Mouse (Mus musculus) lung, embryonic 15.5 days (tissue): ENCODE measurements around the gene Tial1. TPM values are rescaled to one million over a fixed set of nuclear protein-coding genes. Genes with fewer than 3 reads are reported as not detected.

ENCODE experiments used
- ATAC-seq: fragments of 200-750 bp; cut with Nextera tagmentation; 2 replicates; pipeline ENCODE4 v1.8.0; 2017; ENCODE audit warnings: moderate number of reproducible peaks, borderline replicate concordance; ENCODE audit not compliant: low FRiP score, low TSS enrichment; ENCODE audit errors: extremely low read depth
- H3K27ac ChIP-seq: fragments of 300-500 bp; sonication (generic); 2 replicates; pipeline ENCODE4 v1.5.1; 2015; ENCODE audit warnings: moderate library complexity, mild to moderate bottlenecking, inconsistent platforms
- H3K27me3 ChIP-seq: fragments of 300-500 bp; sonication (generic); 2 replicates; pipeline ENCODE4 v1.6.1; 2015; ENCODE audit warnings: inconsistent platforms
- H3K36me3 ChIP-seq: fragments of 300-500 bp; sonication (generic); 2 replicates; pipeline ENCODE4 v1.6.1; 2015; ENCODE audit warnings: inconsistent platforms
- H3K4me1 ChIP-seq: fragments of 300-500 bp; sonication (generic); 2 replicates; pipeline ENCODE4 v1.6.1; 2015; ENCODE audit warnings: inconsistent platforms
- H3K4me2 ChIP-seq: fragments of 300-500 bp; sonication (generic); 2 replicates; pipeline ENCODE4 v1.6.1; 2015; ENCODE audit warnings: inconsistent platforms, mild to moderate bottlenecking, moderate library complexity
- H3K4me3 ChIP-seq: fragments of 300-500 bp; sonication (generic); 2 replicates; pipeline ENCODE4 v1.5.1; 2015; ENCODE audit warnings: mild to moderate bottlenecking, inconsistent platforms
- H3K9ac ChIP-seq: fragments of 300-500 bp; sonication (generic); 2 replicates; pipeline ENCODE4 v1.6.1; 2015; ENCODE audit warnings: inconsistent platforms
- H3K9me3 ChIP-seq: fragments of 300-500 bp; sonication (generic); 2 replicates; pipeline ENCODE4 v1.6.1; 2016; ENCODE audit warnings: inconsistent platforms
- WGBS: fragments of 180-500 bp; shearing (Covaris S2); methylation state at CpG from one replicate; pipeline ENCODE4 v1.1.7; 2015; 5-methylcytosine and 5-hydroxymethylcytosine counted together
- polyA plus RNA-seq: library from polyadenylated mRNA; unstranded; fragments of >200 nt; fragmentation: Nextera tagmentation; extraction: Ambion mirVana; gene quantifications from 2 replicates; pipeline ENCODE4 v1.2.1, GENCODE M21; 2015

Gene Tial1
- polyA plus RNA-seq, 1 experiment from 2014 or later, result 26.2 TPM

DNA sequence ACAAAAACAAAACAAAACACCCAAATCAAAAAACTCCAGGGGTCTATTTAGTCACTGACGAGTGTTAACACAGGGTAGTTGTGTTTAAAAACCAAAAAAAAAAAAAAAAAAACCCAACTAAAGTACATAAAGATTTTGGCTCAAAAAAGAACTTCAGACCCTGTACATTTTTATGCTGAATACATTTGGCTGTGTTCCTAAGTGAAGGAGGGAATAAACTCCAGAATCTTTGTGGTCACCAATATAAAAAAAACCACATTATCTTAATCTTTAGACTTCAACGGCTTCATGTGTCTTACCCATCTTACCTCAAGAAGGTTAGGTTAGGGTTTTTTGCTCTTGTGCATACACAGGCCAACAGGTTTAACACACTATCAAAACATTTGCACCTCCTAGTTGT is 20.9 kb downstream of the Tial1 start:
- H3K4me1 ChIP-seq, result no peaks in the 10 kb centered on the region
- no peak overlapping the region for H3K27ac ChIP-seq
- no peak overlapping the region for H3K4me2 ChIP-seq
- H3K27me3 ChIP-seq, result no peaks in the 10 kb centered on the region
- ATAC-seq, result no peak
- no peak overlapping the region for H3K9ac ChIP-seq
- no peak overlapping the region for H3K4me3 ChIP-seq
- H3K9me3 ChIP-seq, result no peaks in the 10 kb centered on the region
- WGBS, result 75% methylated on average over 2 of the region's 2 CpGs
- H3K36me3 ChIP-seq, result peaks cover 45% of the 10 kb centered on the region

DNA sequence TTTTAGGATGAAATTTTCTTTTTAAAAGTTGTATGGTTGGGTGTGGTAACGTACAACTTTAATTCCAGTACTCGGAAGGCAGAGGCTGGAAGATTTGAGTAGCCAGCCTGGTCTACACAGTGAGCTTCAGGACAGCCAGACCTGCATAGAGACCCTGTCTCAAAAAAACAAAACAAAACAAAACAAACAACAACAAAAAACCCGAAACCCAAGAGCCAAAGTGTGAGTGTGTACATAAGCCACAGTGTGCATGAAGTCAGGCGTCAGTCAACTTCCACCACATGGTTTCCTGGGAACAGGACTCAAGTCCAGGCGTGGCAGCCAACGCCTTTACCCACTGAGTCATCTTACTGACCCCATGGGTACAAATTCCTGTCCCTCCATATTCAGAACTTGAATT is 22.3 kb downstream of the Tial1 start:
- Histone ChIP-seq H3K9me3 (no peaks in the 10 kb centered on the region), H3K27me3 (no peaks in the 10 kb centered on the region), H3K4me1 (no peaks in the 10 kb centered on the region), H3K36me3 (peaks cover 32% of the 10 kb centered on the region), H3K4me3 (no peak overlapping the region), H3K9ac (no peak overlapping the region), H3K4me2 (no peak overlapping the region), H3K27ac (no peak overlapping the region)
- no peak for ATAC-seq
- WGBS, result 87% methylated on average over 6 of the region's 6 CpGs

DNA sequence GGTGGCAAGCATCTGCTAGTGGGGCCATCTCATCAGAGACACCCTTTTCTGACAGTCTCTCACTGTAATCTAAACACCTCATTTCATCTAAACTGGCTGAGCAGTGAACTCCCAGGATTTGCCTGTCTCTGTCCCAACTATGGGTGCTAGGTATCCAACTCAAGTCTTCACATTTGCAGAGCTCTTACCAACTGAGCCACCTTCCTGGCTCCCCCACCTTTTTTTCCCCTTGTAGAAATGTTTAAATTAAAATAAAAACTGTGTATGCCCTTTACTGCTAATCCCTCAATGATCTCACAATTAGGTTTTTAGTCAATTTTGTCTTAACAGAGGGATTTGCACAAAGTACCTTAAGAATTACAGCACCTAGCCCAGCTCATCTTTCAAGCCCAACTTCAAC is 23.4 kb downstream of the Tial1 start:
- Histone ChIP-seq H3K4me1 (no peaks in the 10 kb centered on the region), H3K9ac (no peak overlapping the region), H3K4me2 (no peak overlapping the region), H3K9me3 (no peaks in the 10 kb centered on the region), H3K4me3 (no peak overlapping the region), H3K27me3 (no peaks in the 10 kb centered on the region), H3K36me3 (peaks cover 22% of the 10 kb centered on the region), H3K27ac (no peak overlapping the region)
- ATAC-seq, result no peak

DNA sequence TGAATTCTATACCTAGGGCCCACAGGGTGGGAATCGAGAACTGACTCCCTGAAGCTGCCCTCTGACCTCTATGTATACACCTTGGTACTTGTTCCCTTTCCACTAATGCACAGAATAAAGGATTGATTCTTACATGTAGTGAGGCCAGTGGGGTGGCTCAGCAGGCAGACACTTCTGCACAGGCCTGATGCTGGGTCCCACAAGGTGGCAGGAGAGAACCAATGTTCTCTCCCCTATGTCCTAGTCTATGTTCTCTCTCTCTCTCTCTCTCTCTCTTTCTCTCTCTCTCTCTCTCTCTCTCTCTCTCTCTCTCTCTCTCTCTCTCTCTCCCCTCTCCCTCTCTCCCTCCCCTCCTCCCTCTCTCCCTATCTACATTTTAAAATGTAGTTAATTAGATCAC is 28.3 kb downstream of the Tial1 start:
- no peak for ATAC-seq
- 24% methylated on average over 1 of the region's 1 CpGs for WGBS
- Histone ChIP-seq H3K9me3 (no peaks in the 10 kb centered on the region), H3K36me3 (no peaks in the 10 kb centered on the region), H3K27ac (no peak overlapping the region), H3K9ac (no peak overlapping the region), H3K27me3 (no peaks in the 10 kb centered on the region), H3K4me3 (no peak overlapping the region), H3K4me1 (no peaks in the 10 kb centered on the region), H3K4me2 (no peak overlapping the region)

DNA sequence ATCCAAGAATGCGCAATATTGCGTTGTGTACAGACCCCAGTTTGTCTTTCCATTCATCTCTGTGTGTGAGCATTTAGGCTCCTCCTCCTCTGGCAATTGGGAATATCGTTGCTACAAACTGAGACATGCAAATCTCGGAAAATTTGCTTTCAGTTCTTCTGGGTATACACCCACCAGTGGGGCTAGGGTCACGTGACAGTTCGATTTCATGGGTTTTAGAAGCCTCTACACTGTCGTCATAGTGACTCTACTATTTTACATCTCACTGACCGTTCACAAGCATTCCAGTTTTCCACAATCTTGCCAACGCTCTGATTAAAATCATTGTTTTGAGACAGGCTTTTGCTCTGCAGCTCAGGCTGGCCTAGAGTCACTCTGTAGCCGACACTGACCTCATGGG is 28.9 kb downstream of the Tial1 start:
- Histone ChIP-seq H3K4me1 (no peaks in the 10 kb centered on the region), H3K27ac (no peak overlapping the region), H3K36me3 (no peaks in the 10 kb centered on the region), H3K9ac (no peak overlapping the region), H3K27me3 (no peaks in the 10 kb centered on the region), H3K4me3 (no peak overlapping the region), H3K4me2 (no peak overlapping the region), H3K9me3 (no peaks in the 10 kb centered on the region)
- ATAC-seq, result no peak
- 64% methylated on average over 10 of the region's 10 CpGs for WGBS

DNA sequence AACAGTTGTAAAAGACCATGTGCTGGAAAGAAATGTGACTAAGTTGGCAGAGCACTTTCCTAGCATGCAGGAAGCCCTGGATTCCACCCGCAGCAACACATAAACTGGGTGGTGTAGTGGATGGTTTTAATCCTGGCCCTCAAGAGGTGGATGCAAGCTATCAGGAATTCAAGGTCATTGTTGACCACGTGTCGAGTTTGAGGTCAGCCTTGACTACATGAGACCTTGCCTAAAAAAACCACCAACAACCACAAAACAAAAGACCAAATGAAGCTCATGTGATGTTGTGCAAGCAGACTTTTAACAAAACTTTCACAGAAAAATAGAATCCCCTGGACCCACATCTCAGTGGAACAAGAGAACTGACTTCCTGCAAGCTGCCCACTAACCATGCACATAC is 39.0 kb downstream of the Tial1 start:
- Histone ChIP-seq H3K4me3 (no peak overlapping the region), H3K27ac (no peak overlapping the region), H3K36me3 (no peaks in the 10 kb centered on the region), H3K9me3 (no peaks in the 10 kb centered on the region), H3K4me1 (peaks cover 10% of the 10 kb centered on the region), H3K9ac (no peak overlapping the region), H3K27me3 (peaks cover 32% of the 10 kb centered on the region), H3K4me2 (no peak overlapping the region)
- ATAC-seq, result no peak
- WGBS, result 78% methylated on average over 3 of the region's 3 CpGs

DNA sequence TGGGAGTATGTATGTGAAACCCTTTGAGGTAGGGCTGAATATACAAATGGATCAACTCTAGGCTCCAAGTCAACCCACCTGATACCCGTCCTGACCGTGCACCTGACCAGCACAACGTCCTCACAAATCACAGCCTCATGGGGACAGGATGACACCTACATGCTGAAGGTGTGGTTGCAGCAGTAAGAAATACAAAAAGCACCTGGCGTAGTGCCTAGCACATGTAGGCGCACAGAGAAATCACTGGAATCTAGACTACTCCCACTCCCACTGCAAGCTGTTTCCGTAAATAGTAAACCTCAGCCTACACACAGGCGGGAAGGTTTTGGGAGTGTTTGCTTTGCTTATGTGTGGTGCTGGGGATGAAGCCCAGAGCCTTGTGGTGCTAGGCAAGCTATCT is 39.8 kb downstream of the Tial1 start:
- no peak overlapping the region for H3K9ac ChIP-seq
- WGBS, result 75% methylated on average over 7 of the region's 7 CpGs

DNA sequence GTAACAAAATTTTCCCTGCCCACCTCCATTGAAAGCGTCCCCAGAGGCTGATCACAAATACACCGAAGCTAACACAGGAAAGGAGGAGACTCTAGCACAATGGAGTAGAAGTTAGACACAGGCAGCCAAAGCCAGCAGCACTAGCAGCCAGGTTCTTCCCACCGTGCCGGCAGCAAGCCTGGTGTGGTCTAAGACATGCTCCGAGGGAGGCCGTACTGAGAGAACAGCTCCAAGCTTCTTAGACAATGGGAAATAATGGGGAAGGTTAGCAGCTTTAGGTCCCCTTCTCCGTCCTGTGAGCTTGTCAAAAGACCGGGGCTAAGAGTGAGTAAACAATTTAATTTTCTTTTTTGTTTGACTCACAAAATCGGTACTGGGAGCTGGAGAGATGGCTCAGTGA is 41.8 kb downstream of the Tial1 start:
- no peak overlapping the region for H3K4me3 ChIP-seq
- no peaks in the 10 kb centered on the region for H3K9me3 ChIP-seq
- no peaks in the 10 kb centered on the region for H3K36me3 ChIP-seq
- H3K4me2 ChIP-seq, result no peak overlapping the region
- no peak for ATAC-seq
- WGBS, result 23% methylated on average over 9 of the region's 9 CpGs
- peaks cover 58% of the 10 kb centered on the region for H3K27me3 ChIP-seq
- H3K27ac ChIP-seq, result no peak overlapping the region
- H3K9ac ChIP-seq, result no peak overlapping the region; the same call in 1 of the 2 replicates
- peaks cover 27% of the 10 kb centered on the region for H3K4me1 ChIP-seq

More for the DNA sequence above, 39.8 kb downstream of the Tial1 start:
- Histone ChIP-seq H3K36me3 (no peaks in the 10 kb centered on the region), H3K9me3 (no peaks in the 10 kb centered on the region), H3K4me3 (no peak overlapping the region), H3K27ac (no peak overlapping the region), H3K27me3 (peaks cover 40% of the 10 kb centered on the region), H3K4me1 (peaks cover 15% of the 10 kb centered on the region), H3K4me2 (no peak overlapping the region)
- ATAC-seq, result no peak

DNA sequence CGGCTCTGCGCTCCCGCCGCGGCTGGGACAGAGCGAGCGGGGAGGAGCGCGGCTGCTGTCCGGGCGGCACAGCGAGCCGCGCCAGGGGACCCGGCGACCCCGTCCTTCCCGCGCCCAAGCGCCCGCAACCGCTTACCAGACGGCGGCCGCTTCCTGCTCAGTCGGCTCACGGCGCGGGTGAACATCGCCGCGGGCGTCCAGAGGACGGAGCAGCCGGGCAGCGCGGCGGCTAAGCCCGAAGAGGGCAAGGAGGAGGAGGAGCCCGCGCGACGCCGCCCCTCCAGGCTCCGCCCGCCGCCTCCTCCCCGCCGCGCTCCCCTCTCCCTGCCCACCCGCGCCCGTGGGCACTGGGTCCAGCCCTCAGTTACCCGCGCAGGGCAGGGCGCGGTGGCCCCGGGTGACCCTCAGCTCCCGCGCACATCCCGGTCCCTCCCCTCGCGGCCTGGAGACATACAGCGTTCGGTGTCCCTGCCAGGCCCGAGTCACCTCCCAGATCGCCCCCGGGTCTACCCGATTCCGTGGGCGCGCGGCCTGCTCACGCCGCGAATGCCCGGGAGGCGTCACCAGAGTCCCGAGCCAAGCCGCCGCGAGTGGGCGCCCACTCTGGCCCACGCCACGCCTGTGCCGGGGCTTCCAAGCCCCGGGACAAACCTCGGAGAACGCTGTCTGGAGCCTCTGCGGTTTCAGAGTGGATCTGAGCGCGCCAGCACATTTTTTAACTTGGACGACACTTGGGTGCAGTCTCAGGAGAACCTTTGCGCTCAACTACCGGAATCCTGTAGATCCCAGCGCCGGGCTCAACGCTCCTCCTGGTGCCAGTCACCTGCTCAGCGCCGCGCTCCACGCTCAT is 43.4 kb downstream of the Tial1 start, which contains the start of gene Rgs10:
Rgs10 (minus strand) TSS at position 829 of the 850 bp plus-strand sequence.
- WGBS, result under 1% methylated on average over 78 of the region's 102 CpGs

DNA sequence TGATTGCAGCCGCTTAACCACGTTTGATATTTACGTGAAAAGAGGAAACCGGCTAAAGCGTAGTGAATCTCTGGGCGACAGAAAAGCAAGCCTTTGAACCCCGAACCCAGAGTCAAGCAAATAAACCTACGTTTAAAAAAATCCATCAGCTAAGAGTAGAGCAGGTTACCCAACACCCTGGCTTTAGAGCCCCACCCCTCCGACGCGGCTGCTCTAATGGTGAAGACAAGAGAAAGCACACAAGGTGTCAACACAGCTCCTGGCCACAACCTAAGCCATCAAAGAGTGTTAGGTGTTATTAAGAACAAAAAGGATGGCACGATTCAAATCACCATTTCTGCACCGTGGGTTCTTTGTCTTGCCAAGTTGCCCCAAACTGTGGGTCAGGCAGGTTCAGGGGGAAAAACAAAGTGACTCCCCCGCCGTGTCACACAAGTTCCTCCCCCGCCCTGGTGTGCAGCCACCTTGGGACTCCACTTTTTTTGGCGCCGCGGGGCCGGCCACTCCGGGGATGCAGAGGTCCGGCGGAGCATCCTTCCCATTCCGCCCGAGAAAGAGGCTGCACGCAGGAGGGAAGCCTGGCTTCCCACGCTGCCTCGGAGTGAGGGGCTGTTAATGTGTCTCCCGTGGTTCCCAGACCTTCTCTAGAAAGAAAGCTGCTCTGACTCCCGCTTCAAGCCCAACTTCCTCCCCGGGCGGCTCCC is 44.1 kb downstream of the Tial1 start:
- Histone ChIP-seq H3K4me1 (peaks cover 40% of the 10 kb centered on the region), H3K9me3 (no peaks in the 10 kb centered on the region), H3K4me2 (peak overlapping the region; percentile 96), H3K9ac (peak overlapping the region; percentile 73), H3K4me3 (peak overlapping the region; percentile 73), H3K27ac (no peak overlapping the region), H3K36me3 (no peaks in the 10 kb centered on the region), H3K27me3 (peaks cover 65% of the 10 kb centered on the region)
- WGBS, result 2% methylated on average over 32 of the region's 32 CpGs
- ATAC-seq, result no peak

More for the DNA sequence above, 43.4 kb downstream of the Tial1 start, which contains the start of gene Rgs10:
- Histone ChIP-seq H3K27ac (no peak within 1 kb of the TSS), H3K4me2 (peak within 1 kb of the TSS; percentile 96), H3K36me3 (no peaks in the 10 kb centered on the region), H3K27me3 (peaks cover 65% of the 10 kb centered on the region), H3K9ac (peak within 1 kb of the TSS; percentile 73), H3K4me3 (peak within 1 kb of the TSS; percentile 73), H3K4me1 (peaks cover 37% of the 10 kb centered on the region), H3K9me3 (no peaks in the 10 kb centered on the region)
- ATAC-seq, result peak; percentile 86

DNA sequence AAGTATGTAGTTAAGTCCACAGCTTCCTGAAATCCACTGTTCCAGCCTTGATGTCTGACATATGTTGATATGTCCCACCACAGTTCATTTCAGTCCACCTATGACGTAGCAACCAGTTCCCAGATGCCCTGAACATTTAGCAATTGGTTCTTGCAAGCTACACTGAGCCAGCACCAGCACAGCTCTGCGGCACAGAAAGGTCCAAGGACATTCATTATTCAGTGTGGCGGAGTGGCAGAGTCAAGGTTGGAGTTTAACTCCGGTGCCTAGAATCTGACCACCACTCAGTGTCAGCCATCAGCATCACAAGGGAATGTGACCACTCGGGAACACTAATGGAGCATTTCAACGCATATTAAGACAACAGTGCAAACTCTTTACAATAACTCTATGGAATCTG is 44.9 kb downstream of the Tial1 start:
- peaks cover 46% of the 10 kb centered on the region for H3K4me1 ChIP-seq
- peaks cover 65% of the 10 kb centered on the region for H3K27me3 ChIP-seq
- H3K9me3 ChIP-seq, result no peaks in the 10 kb centered on the region
- no peak for ATAC-seq
- peak overlapping the region; percentile 96 for H3K4me2 ChIP-seq
- H3K27ac ChIP-seq, result no peak overlapping the region
- H3K4me3 ChIP-seq, result peak overlapping the region; percentile 73
- no peak overlapping the region for H3K9ac ChIP-seq
- 53% methylated on average over 6 of the region's 6 CpGs for WGBS
- no peaks in the 10 kb centered on the region for H3K36me3 ChIP-seq

DNA sequence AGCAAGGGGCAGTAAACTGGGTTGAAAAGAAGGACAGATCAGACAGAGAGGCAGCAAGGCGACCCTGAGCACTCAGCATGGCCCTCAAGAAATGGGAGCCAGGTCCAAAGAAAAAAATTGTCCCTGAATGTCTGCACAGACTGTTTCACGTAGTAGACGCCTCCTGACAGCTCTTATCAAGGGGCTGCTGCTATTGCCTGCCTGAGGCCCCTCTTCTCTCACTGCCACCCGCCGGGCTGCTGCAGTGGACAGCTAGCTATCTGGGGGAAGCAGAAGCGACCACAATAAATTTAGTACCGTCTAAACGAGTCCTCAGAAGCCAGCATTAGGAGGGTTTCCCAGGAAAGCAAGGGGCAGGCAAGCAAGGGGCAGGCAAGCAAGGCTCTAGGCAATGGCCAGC is 47.1 kb downstream of the Tial1 start:
- ATAC-seq, result peak; percentile 46; the same call in 1 of the 2 replicates
- no peak overlapping the region; the same call in 1 of the 2 replicates for H3K4me2 ChIP-seq
- H3K36me3 ChIP-seq, result no peaks in the 10 kb centered on the region
- peaks cover 46% of the 10 kb centered on the region for H3K4me1 ChIP-seq
- H3K9ac ChIP-seq, result no peak overlapping the region
- 0 out of 2 replicates have a peak overlapping the region, but pooled peaks have one; percentile 18 for H3K27ac ChIP-seq
- peaks cover 46% of the 10 kb centered on the region for H3K27me3 ChIP-seq
- 20% methylated on average over 8 of the region's 8 CpGs for WGBS
- H3K4me3 ChIP-seq, result no peak overlapping the region
- H3K9me3 ChIP-seq, result no peaks in the 10 kb centered on the region
